Mouse (Mus musculus) lung, embryonic 15.5 days (tissue): ENCODE measurements at regions not wholly inside any gene's neighbourhood (a gene's known extent, or its start where the extent isn't known, plus 50 kb on each side); places are given as distances from the start of the nearest gene placed in this dataset.

ENCODE experiments used
- ATAC-seq: fragments of 200-750 bp; cut with Nextera tagmentation; 2 replicates; pipeline ENCODE4 v1.8.0; 2017; ENCODE audit warnings: moderate number of reproducible peaks, borderline replicate concordance; ENCODE audit not compliant: low FRiP score, low TSS enrichment; ENCODE audit errors: extremely low read depth
- H3K27ac ChIP-seq: fragments of 300-500 bp; sonication (generic); 2 replicates; pipeline ENCODE4 v1.5.1; 2015; ENCODE audit warnings: moderate library complexity, mild to moderate bottlenecking, inconsistent platforms
- H3K27me3 ChIP-seq: fragments of 300-500 bp; sonication (generic); 2 replicates; pipeline ENCODE4 v1.6.1; 2015; ENCODE audit warnings: inconsistent platforms
- H3K36me3 ChIP-seq: fragments of 300-500 bp; sonication (generic); 2 replicates; pipeline ENCODE4 v1.6.1; 2015; ENCODE audit warnings: inconsistent platforms
- H3K4me1 ChIP-seq: fragments of 300-500 bp; sonication (generic); 2 replicates; pipeline ENCODE4 v1.6.1; 2015; ENCODE audit warnings: inconsistent platforms
- H3K4me2 ChIP-seq: fragments of 300-500 bp; sonication (generic); 2 replicates; pipeline ENCODE4 v1.6.1; 2015; ENCODE audit warnings: inconsistent platforms, mild to moderate bottlenecking, moderate library complexity
- H3K4me3 ChIP-seq: fragments of 300-500 bp; sonication (generic); 2 replicates; pipeline ENCODE4 v1.5.1; 2015; ENCODE audit warnings: mild to moderate bottlenecking, inconsistent platforms
- H3K9ac ChIP-seq: fragments of 300-500 bp; sonication (generic); 2 replicates; pipeline ENCODE4 v1.6.1; 2015; ENCODE audit warnings: inconsistent platforms
- H3K9me3 ChIP-seq: fragments of 300-500 bp; sonication (generic); 2 replicates; pipeline ENCODE4 v1.6.1; 2016; ENCODE audit warnings: inconsistent platforms
- WGBS: fragments of 180-500 bp; shearing (Covaris S2); methylation state at CpG from one replicate; pipeline ENCODE4 v1.1.7; 2015; 5-methylcytosine and 5-hydroxymethylcytosine counted together

DNA sequence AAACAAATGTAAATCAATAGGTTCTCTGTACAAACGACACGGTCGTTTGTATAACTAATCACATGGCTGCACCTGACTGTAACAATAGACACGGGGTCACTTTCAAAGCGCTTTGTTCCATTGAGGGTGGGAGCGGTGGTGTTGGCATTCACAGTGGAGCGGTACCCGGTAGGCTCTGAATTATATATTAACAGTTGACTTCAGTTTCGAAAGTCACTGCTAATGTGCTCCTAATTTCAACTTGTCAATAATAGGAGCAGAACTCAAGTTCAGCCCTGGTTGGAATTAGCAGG, 160.8 kb upstream of the Tll1 start:
- Histone ChIP-seq H3K9me3 (no peaks in the 10 kb centered on the region), H3K9ac (no peak overlapping the region), H3K27ac (no peak overlapping the region), H3K27me3 (peaks cover 4% of the 10 kb centered on the region; the same call in 1 of the 2 replicates), H3K4me2 (no peak overlapping the region), H3K36me3 (no peaks in the 10 kb centered on the region), H3K4me1 (0 out of 2 replicates have a peak, but pooled peaks cover 9% of the 10 kb centered on the region), H3K4me3 (no peak overlapping the region)
- no peak for ATAC-seq
- WGBS: 58% methylated on average over 9 of the region's 9 CpGs

- peaks cover 4% of the 10 kb centered on the region; the same call in 1 of the 2 replicates for H3K27me3 ChIP-seq
- 72% methylated on average over 11 of the region's 11 CpGs for WGBS
- H3K4me3 ChIP-seq: no peak overlapping the region
- ATAC-seq: no peak
- H3K36me3 ChIP-seq: no peaks in the 10 kb centered on the region
- 0 out of 2 replicates have a peak, but pooled peaks cover 9% of the 10 kb centered on the region for H3K4me1 ChIP-seq
- H3K4me2 ChIP-seq: no peak overlapping the region
- no peak overlapping the region for H3K27ac ChIP-seq
- H3K9ac ChIP-seq: no peak overlapping the region
- no peaks in the 10 kb centered on the region for H3K9me3 ChIP-seq
Observed at GRCm38 (mm10) chr8:64366226-64366973, 160.3 kb upstream of the Tll1 start.

DNA sequence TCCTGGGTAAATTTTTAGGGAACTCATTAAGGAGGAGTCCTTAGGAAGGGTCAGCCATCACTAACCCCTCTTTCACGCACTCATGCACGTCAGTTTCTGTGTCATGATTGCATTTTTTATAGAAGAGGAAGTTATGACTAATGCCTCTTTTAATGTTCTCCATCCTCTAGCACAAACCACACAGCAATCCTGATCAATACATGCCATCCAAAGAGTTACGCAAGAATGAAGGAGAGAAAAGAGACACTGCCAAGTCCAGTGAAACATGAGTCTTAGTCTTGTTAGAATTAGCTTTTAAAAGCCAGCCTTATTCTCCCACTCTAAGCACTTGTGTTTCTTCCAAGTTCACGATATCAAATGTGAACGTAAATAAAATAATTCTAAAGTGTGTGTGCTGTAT, 151.0 kb upstream of the Tll1 start:
- no peak for ATAC-seq
- H3K4me3 ChIP-seq: no peak overlapping the region
- H3K4me1 ChIP-seq: no peaks in the 10 kb centered on the region
- H3K4me2 ChIP-seq: no peak overlapping the region
- no peak overlapping the region for H3K27ac ChIP-seq
- no peaks in the 10 kb centered on the region for H3K9me3 ChIP-seq
- H3K9ac ChIP-seq: no peak overlapping the region
- WGBS: 75% methylated on average over 5 of the region's 5 CpGs
- no peaks in the 10 kb centered on the region for H3K36me3 ChIP-seq
- H3K27me3 ChIP-seq: no peaks in the 10 kb centered on the region

DNA sequence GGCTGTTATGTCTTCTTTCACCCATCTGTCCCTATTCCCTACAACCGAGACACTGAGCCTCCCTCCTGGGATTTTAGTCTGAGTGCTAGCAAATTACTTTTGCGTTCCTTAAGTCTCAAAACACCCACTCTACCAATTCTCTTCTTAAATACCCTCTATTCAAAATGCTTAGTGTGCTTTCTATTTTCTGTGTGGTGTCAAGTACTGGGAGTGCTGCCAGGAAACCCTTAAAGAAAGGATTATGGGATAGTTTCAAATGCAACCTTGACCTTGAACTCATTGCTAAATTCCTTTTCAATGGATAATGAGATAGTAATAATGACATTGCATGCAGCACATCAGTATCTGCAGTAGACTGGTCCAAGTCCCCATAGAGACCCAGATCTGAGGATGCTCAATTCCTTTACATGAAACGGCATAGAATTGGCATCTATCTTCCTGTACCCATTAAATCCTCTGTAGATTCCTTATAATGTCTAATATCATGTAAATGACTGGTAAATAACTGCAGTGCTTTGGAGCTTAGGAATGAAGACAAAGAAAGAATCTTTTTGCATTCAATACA, 142.1 kb upstream of the Tll1 start:
- Histone ChIP-seq H3K4me2 (no peak overlapping the region), H3K27ac (no peak overlapping the region), H3K9ac (no peak overlapping the region), H3K9me3 (no peaks in the 10 kb centered on the region), H3K4me3 (no peak overlapping the region), H3K36me3 (no peaks in the 10 kb centered on the region), H3K27me3 (no peaks in the 10 kb centered on the region), H3K4me1 (no peaks in the 10 kb centered on the region)
- WGBS: 64% methylated on average over 3 of the region's 3 CpGs
- no peak for ATAC-seq

GRCm38 (mm10) chr8:64347490-64347889, 141.4 kb upstream of the Tll1 start:
- Histone ChIP-seq H3K9me3 (no peaks in the 10 kb centered on the region), H3K4me3 (no peak overlapping the region), H3K4me2 (no peak overlapping the region), H3K4me1 (no peaks in the 10 kb centered on the region), H3K36me3 (no peaks in the 10 kb centered on the region), H3K27me3 (no peaks in the 10 kb centered on the region), H3K9ac (no peak overlapping the region), H3K27ac (no peak overlapping the region)
- WGBS: 74% methylated on average over 2 of the region's 2 CpGs
- ATAC-seq: no peak

DNA sequence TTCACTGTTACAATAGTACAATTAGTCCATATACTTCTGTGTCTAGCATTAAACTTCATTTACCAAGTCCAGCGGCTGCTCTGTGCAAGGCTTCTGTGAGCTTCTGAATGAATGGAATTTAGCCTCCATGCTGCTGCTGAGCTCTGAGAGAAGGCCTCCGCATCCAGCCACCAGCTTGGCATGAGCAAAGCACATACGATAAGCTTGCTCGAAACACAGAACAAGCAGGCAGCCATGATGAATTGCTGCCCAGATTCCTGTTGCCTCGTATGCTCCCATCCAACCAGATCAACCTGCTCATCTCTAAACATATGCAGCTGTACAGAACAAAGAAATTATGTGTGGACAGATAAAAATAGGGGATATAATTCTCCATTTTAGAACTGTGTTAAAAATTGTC, 140.4 kb upstream of the Tll1 start:
- Histone ChIP-seq H3K4me1 (no peaks in the 10 kb centered on the region), H3K4me3 (no peak overlapping the region), H3K9ac (no peak overlapping the region), H3K9me3 (no peaks in the 10 kb centered on the region), H3K27ac (no peak overlapping the region), H3K27me3 (no peaks in the 10 kb centered on the region), H3K36me3 (no peaks in the 10 kb centered on the region), H3K4me2 (no peak overlapping the region)
- WGBS: 69% methylated on average over 5 of the region's 5 CpGs
- no peak for ATAC-seq

DNA sequence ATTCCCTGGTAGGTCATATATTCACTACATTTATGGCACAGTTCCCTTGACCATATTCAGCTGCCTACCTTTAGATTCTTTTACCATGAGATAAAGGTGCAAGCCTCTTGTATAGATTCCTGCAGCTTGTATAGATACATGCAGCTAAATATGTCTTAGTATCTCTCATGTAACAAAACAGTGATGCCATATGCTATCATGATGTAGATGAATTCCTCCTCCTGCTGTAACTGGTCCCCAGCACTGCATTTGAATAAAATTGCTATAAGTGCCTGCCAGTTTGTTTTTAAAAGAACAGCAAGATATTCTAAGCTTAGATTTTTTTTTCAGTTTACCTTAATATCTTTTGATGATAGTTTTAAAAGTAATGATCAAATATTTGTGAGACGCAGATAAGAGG, 138.9 kb upstream of the Tll1 start:
- WGBS: 63% methylated on average over 1 of the region's 1 CpGs
- H3K36me3 ChIP-seq: no peaks in the 10 kb centered on the region
- no peak overlapping the region for H3K27ac ChIP-seq
- H3K9me3 ChIP-seq: no peaks in the 10 kb centered on the region
- no peaks in the 10 kb centered on the region for H3K27me3 ChIP-seq
- H3K9ac ChIP-seq: no peak overlapping the region
- no peaks in the 10 kb centered on the region for H3K4me1 ChIP-seq
- H3K4me2 ChIP-seq: no peak overlapping the region
- ATAC-seq: no peak
- no peak overlapping the region for H3K4me3 ChIP-seq

DNA sequence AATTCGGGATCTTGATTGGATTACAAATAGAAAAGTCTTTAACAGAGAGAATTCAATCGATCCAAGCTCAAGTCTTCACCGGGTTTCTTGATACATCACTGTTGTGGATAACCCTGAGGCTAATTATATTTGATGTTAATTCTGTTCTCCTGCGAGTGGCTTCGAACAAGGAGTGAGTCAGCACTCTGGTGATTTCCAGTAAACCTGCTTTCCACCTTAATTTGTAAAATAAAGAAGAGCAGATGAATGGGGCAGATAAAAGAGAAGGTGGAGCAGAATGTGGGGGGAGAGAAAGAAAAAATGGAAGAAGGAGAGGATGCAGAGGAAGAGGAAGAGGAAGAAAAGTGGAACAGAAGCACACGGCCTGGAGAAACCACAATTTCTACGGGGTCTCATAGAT, 137.5 kb upstream of the Tll1 start:
- 79% methylated on average over 7 of the region's 7 CpGs for WGBS
- no peak for ATAC-seq
- no peaks in the 10 kb centered on the region for H3K4me1 ChIP-seq
- no peak overlapping the region for H3K4me2 ChIP-seq
- H3K27ac ChIP-seq: no peak overlapping the region
- H3K4me3 ChIP-seq: no peak overlapping the region
- H3K27me3 ChIP-seq: no peaks in the 10 kb centered on the region
- no peak overlapping the region for H3K9ac ChIP-seq
- no peaks in the 10 kb centered on the region for H3K9me3 ChIP-seq
- no peaks in the 10 kb centered on the region for H3K36me3 ChIP-seq

DNA sequence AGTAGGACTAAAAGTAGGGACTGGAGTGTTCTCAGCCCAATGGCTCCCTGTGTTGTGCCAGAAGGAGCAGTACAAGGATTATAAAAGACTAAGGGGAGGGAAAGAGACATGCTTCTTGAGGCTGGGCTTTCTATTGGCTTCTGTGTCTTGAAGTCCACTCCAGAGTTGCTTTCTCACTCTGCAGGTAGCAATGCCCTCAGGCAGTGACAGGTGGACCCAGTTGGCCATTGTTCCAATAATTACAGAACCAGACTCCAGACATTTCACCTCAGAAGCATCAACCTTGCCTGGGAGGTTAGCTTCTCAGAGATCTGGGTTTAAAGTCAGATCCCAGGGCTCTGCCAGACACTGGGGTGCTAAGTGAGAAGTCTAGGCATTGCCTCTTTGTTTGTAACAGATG, 136.3 kb upstream of the Tll1 start:
- no peaks in the 10 kb centered on the region for H3K27me3 ChIP-seq
- no peak overlapping the region for H3K27ac ChIP-seq
- no peaks in the 10 kb centered on the region for H3K36me3 ChIP-seq
- ATAC-seq: no peak
- no peaks in the 10 kb centered on the region for H3K9me3 ChIP-seq
- H3K4me1 ChIP-seq: no peaks in the 10 kb centered on the region
- no peak overlapping the region for H3K4me2 ChIP-seq
- no peak overlapping the region for H3K4me3 ChIP-seq
- no peak overlapping the region for H3K9ac ChIP-seq

GRCm38 (mm10) chr8:64337356-64337755, 131.3 kb upstream of the Tll1 start:
- no peak overlapping the region for H3K27ac ChIP-seq
- no peak for ATAC-seq
- no peak overlapping the region for H3K4me2 ChIP-seq
- 51% methylated on average over 7 of the region's 7 CpGs for WGBS
- no peaks in the 10 kb centered on the region for H3K9me3 ChIP-seq
- no peaks in the 10 kb centered on the region for H3K4me1 ChIP-seq
- no peaks in the 10 kb centered on the region for H3K36me3 ChIP-seq
- H3K27me3 ChIP-seq: no peaks in the 10 kb centered on the region
- H3K4me3 ChIP-seq: no peak overlapping the region
- H3K9ac ChIP-seq: no peak overlapping the region

GRCm38 (mm10) chr8:64336546-64336945, 130.5 kb upstream of the Tll1 start:
- Histone ChIP-seq H3K27ac (no peak overlapping the region), H3K36me3 (no peaks in the 10 kb centered on the region), H3K9ac (no peak overlapping the region), H3K4me1 (no peaks in the 10 kb centered on the region), H3K4me3 (no peak overlapping the region), H3K9me3 (no peaks in the 10 kb centered on the region), H3K27me3 (no peaks in the 10 kb centered on the region), H3K4me2 (no peak overlapping the region)
- ATAC-seq: no peak

DNA sequence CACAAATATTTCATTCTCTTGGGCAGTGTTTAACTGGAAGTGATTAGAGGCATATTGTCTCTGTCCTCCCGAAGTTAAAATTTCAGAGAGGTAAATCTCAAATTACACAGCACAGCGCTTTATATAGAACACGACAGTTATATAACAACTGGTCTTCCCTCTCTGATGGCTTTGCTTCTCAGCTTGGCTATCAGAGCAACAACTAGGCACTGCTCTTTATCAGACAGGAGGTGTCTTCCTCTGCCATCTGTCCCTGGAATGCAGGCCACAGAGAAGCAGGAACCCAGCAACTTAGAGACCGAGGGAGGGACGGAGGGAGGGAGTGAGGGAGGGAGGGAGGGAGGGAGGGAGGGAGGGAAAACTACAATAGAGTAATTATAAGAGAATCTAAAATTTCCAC, 129.4 kb upstream of the Tll1 start:
- H3K4me3 ChIP-seq: no peak overlapping the region
- no peak overlapping the region for H3K9ac ChIP-seq
- H3K9me3 ChIP-seq: no peaks in the 10 kb centered on the region
- no peaks in the 10 kb centered on the region for H3K36me3 ChIP-seq
- no peak overlapping the region for H3K27ac ChIP-seq
- H3K4me1 ChIP-seq: no peaks in the 10 kb centered on the region
- ATAC-seq: no peak
- H3K27me3 ChIP-seq: no peaks in the 10 kb centered on the region
- WGBS: 22% methylated on average over 5 of the region's 5 CpGs
- H3K4me2 ChIP-seq: no peak overlapping the region

GRCm38 (mm10) chr8:64323985-64324384, 117.9 kb upstream of the Tll1 start:
- no peak overlapping the region for H3K4me3 ChIP-seq
- no peak overlapping the region for H3K4me2 ChIP-seq
- 92% methylated on average over 2 of the region's 2 CpGs for WGBS
- H3K9ac ChIP-seq: no peak overlapping the region
- ATAC-seq: no peak
- no peaks in the 10 kb centered on the region for H3K27me3 ChIP-seq
- H3K4me1 ChIP-seq: no peaks in the 10 kb centered on the region
- no peaks in the 10 kb centered on the region for H3K9me3 ChIP-seq
- H3K36me3 ChIP-seq: no peaks in the 10 kb centered on the region
- H3K27ac ChIP-seq: no peak overlapping the region
